Mouse (Mus musculus): ENCODE data around the gene Tmem259. TPM values are rescaled to one million over a fixed set of nuclear protein-coding genes. Genes with fewer than 3 reads are reported as not detected.
A peak's percentile ranks its signal among the peaks of the same experiment; 100 is the strongest.

Gene Tmem259
- polyA plus RNA-seq, 1 experiment, result 219 TPM

GRCm38 (mm10) chr10:80016511-80016910 is 32.4 kb upstream of the Tmem259 start, which contains the start of gene Arhgap45:
Gene Arhgap45 (plus strand): TSS chr10:80016653.
- DNase-seq (ENCODE audit: low read depth), result no peak

- no peak for DNase-seq (ENCODE audit: low read depth)
Observed at GRCm38 (mm10) chr10:80015583-80015982, 31.5 kb upstream of the Tmem259 start.

- no peak for DNase-seq (ENCODE audit: low read depth)
Observed at GRCm38 (mm10) chr10:80014484-80015290, 30.6 kb upstream of the Tmem259 start.

GRCm38 (mm10) chr10:80013609-80014008 is 29.5 kb upstream of the Tmem259 start:
- no peak for DNase-seq (ENCODE audit: low read depth)

GRCm38 (mm10) chr10:80011740-80012139 is 27.6 kb upstream of the Tmem259 start:
- no peak for DNase-seq (ENCODE audit: low read depth)

GRCm38 (mm10) chr10:80004233-80004705 is 20.1 kb upstream of the Tmem259 start:
- no peak for DNase-seq (ENCODE audit: low read depth)

- DNase-seq (ENCODE audit: low read depth), result no peak
Observed at GRCm38 (mm10) chr10:80003374-80004232, 19.5 kb upstream of the Tmem259 start.

- DNase-seq (ENCODE audit: low read depth), result no peak
Observed at GRCm38 (mm10) chr10:80002829-80003228, 18.7 kb upstream of the Tmem259 start.

GRCm38 (mm10) chr10:80001945-80002344 is 17.8 kb upstream of the Tmem259 start:
- DNase-seq (ENCODE audit: low read depth), result no peak

GRCm38 (mm10) chr10:79997819-79998218 is 13.7 kb upstream of the Tmem259 start:
- DNase-seq (ENCODE audit: low read depth), result no peak

- no peak for DNase-seq (ENCODE audit: low read depth)
Observed at GRCm38 (mm10) chr10:79997034-79997760, 13.1 kb upstream of the Tmem259 start.

GRCm38 (mm10) chr10:79996272-79997033 is 12.3 kb upstream of the Tmem259 start, which contains the start of gene Abca7:
Gene Abca7 (plus strand): TSS chr10:79996494.
- DNase-seq (ENCODE audit: low read depth), result no peak

- no peak for DNase-seq (ENCODE audit: low read depth)
Observed at GRCm38 (mm10) chr10:79995636-79996035, 11.5 kb upstream of the Tmem259 start.

GRCm38 (mm10) chr10:79994397-79995115 is 10.4 kb upstream of the Tmem259 start:
- DNase-seq (ENCODE audit: low read depth), result no peak

- no peak for DNase-seq (ENCODE audit: low read depth)
Observed at GRCm38 (mm10) chr10:79991548-79991947, 7.4 kb upstream of the Tmem259 start.

- DNase-seq (ENCODE audit: low read depth), result no peak
Observed at GRCm38 (mm10) chr10:79991099-79991498, 7.0 kb upstream of the Tmem259 start.

- DNase-seq (ENCODE audit: low read depth), result no peak
Observed at GRCm38 (mm10) chr10:79989870-79990269, 5.7 kb upstream of the Tmem259 start.

GRCm38 (mm10) chr10:79989272-79989786 is 5.2 kb upstream of the Tmem259 start:
- peak; percentile 69 for DNase-seq (ENCODE audit: low read depth)

- DNase-seq (ENCODE audit: low read depth), result no peak
Observed at GRCm38 (mm10) chr10:79988506-79989271, 4.6 kb upstream of the Tmem259 start, which contains the start of gene Cnn2. Gene Cnn2 (plus strand): TSS chr10:79988584.

All from gonadal fat pad, adult 2 months (tissue).